Mouse (Mus musculus) CD8-positive naive resting alpha-beta T cell, adult 2 months (primary cell): ENCODE measurements around the gene Nupl1.

Experiments used
- DNase-seq, 2 experiments: peaks; one replicate each; pipeline ENCODE4 v3.0.0; 2022; ENCODE audit warnings: low read depth in 2 of 2, low spot score in 2 of 2

Nupl1 gene

GRCm38 (mm10) chr14:60250366-60250765, 865 bp downstream of the Nupl1 start:
- no peak for DNase-seq

GRCm38 (mm10) chr14:60238551-60238950, 12.7 kb downstream of the Nupl1 start:
- DNase-seq = no peak

- DNase-seq = no peak
These were observed 31.3 kb downstream of the Nupl1 start for GRCm38 (mm10) chr14:60219886-60220285.

- DNase-seq = no peak
These were observed 33.6 kb downstream of the Nupl1 start for GRCm38 (mm10) chr14:60217616-60218015.

- no peak for DNase-seq
These were observed 35.1 kb downstream of the Nupl1 start for GRCm38 (mm10) chr14:60216125-60216524.

GRCm38 (mm10) chr14:60215000-60215399, 36.2 kb downstream of the Nupl1 start:
- no peak for DNase-seq

- no peak for DNase-seq
These were observed 37.2 kb downstream of the Nupl1 start for GRCm38 (mm10) chr14:60214040-60214439.

- DNase-seq = no peak
These were observed 42.1 kb downstream of the Nupl1 start for GRCm38 (mm10) chr14:60209166-60209565.

GRCm38 (mm10) chr14:60204993-60205392, 46.2 kb downstream of the Nupl1 start:
- no peak for DNase-seq

GRCm38 (mm10) chr14:60196884-60197283, 54.3 kb downstream of the Nupl1 start, which contains the start of gene Atp8a2:
Gene Atp8a2, minus strand, starts transcription at chr14:60197179.
- no peak for DNase-seq

- no peak for DNase-seq
These were observed 55.2 kb downstream of the Nupl1 start for GRCm38 (mm10) chr14:60195999-60196398.

- no peak for DNase-seq
These were observed 56.6 kb downstream of the Nupl1 start for GRCm38 (mm10) chr14:60194606-60195005.

- DNase-seq = no peak
These were observed 61.5 kb downstream of the Nupl1 start for GRCm38 (mm10) chr14:60189771-60190170.

GRCm38 (mm10) chr14:60188201-60188825, 62.9 kb downstream of the Nupl1 start:
- DNase-seq = no peak

GRCm38 (mm10) chr14:60181306-60181705, 69.9 kb downstream of the Nupl1 start:
- DNase-seq = no peak

GRCm38 (mm10) chr14:60178571-60178955, 72.7 kb downstream of the Nupl1 start:
- no peak for DNase-seq

GRCm38 (mm10) chr14:60177614-60178570, 73.3 kb downstream of the Nupl1 start:
- peak in 1 of 2 experiments; percentile 30 for DNase-seq

GRCm38 (mm10) chr14:60176891-60177613, 74.2 kb downstream of the Nupl1 start:
- peak in 1 of 2 experiments; percentile 15 for DNase-seq

- DNase-seq = no peak
These were observed 74.8 kb downstream of the Nupl1 start for GRCm38 (mm10) chr14:60176469-60176890.

GRCm38 (mm10) chr14:60172286-60173055, 78.8 kb downstream of the Nupl1 start:
- DNase-seq = no peak
